In the genomic region with DNA sequence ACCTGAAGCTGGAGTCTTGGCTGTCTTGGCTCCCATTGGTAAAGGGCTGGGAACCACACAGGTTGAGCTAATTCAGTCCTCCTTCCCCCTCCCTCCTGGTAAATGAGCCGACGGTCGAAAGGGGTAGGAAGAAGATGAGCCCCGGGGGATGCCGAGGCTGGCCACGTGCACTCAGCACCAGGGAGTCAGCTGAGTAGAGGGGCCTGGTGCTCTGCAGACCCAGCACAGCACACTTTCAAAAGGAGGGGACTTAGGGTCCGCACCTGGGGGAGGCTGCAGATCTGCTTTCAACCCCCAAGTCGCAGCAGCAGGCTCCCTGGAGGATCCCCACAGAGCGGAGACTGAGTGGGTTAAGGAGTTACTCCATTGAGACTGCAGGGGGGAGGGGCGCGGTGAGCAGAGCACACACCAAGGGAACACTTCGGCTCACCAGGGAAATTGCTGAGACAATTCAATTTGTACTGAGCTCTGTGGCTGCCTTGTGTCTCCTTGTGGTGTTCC, we compare ENCODE assay signal across 8 mouse cellular contexts. TPM values are rescaled to one million over a fixed set of nuclear protein-coding genes. Genes with fewer than 3 reads are reported as not detected.
A peak's percentile ranks its signal among the peaks of the same experiment; 100 is the strongest.
DNase-seq lines count a peak whose midpoint lies in the region; ATAC-seq and TF ChIP-seq lines count a peak whose summit lies in the region.

No protein-coding gene starts in this region.

- 0 out of 2 replicates have a peak, but pooled peaks have one; percentile 17 for TF ChIP-seq CTCF in intestine, postnatal 0 days (IDR thresholded peaks at IDR 0.05; ENCODE audit: low read depth)

- 0 out of 2 replicates have a peak, but pooled peaks cover 6% of the 10 kb centered on the region for H3K4me1 ChIP-seq in intestine, postnatal 0 days (replicated peaks; ENCODE audit: control insufficient read depth, insufficient read depth, low read length)
- peaks cover 43% of the 10 kb centered on the region for H3K4me1 ChIP-seq in stomach, embryonic 15.5 days

- H3K9ac ChIP-seq in intestine, postnatal 0 days (ENCODE audit: low read depth, low read length): no peak overlapping the region
- H3K9ac ChIP-seq in stomach, embryonic 15.5 days: no peak overlapping the region

- no peak overlapping the region for H3K4me2 ChIP-seq in intestine, postnatal 0 days (replicated peaks; ENCODE audit: low read depth)
- H3K4me2 ChIP-seq in stomach, embryonic 15.5 days: peak overlapping the region; percentile 92

- peak; percentile 31 for DNase-seq in adrenal gland, postnatal 14 days
- DNase-seq in adrenal gland, postnatal 36 days: no peak
- DNase-seq in right cerebral cortex, adult 18-20 months: peak; percentile 43
- DNase-seq in right cerebral cortex, postnatal 25 days: no peak
- DNase-seq in gastrocnemius, adult 8-10 months (ENCODE audit: low spot score in 2 of 2): no peak
- DNase-seq in left cerebral cortex, postnatal 36 days (ENCODE audit: low spot score in 2 of 2): no peak

- no peaks in the 10 kb centered on the region for H3K9me3 ChIP-seq in intestine, postnatal 0 days (ENCODE audit: control insufficient read depth)
- H3K9me3 ChIP-seq in stomach, embryonic 15.5 days: no peaks in the 10 kb centered on the region

- no peaks in the 10 kb centered on the region for H3K36me3 ChIP-seq in intestine, postnatal 0 days (ENCODE audit: control insufficient read depth, insufficient read depth)
- no peaks in the 10 kb centered on the region for H3K36me3 ChIP-seq in stomach, embryonic 15.5 days

- no peak overlapping the region for H3K4me3 ChIP-seq in intestine, postnatal 0 days (ENCODE audit: low read depth, low read length)
- no peak overlapping the region for H3K4me3 ChIP-seq in stomach, embryonic 15.5 days (replicated peaks)

- 41% methylated on average over 12 of the region's 12 CpGs for WGBS in intestine, postnatal 0 days
- whole genome bisulfite sequencing in stomach, embryonic 15.5 days: 11% methylated on average over 12 of the region's 12 CpGs

- H3K27ac ChIP-seq in intestine, postnatal 0 days (ENCODE audit: low read depth, low read length): no peak overlapping the region
- H3K27ac ChIP-seq in stomach, embryonic 15.5 days: no peak overlapping the region

- ATAC-seq in intestine, postnatal 0 days: no peak
- ATAC-seq in stomach, embryonic 15.5 days (ENCODE audit: insufficient read depth, low FRiP score, low read depth): no peak

- no peaks in the 10 kb centered on the region for H3K27me3 ChIP-seq in intestine, postnatal 0 days (replicated peaks; ENCODE audit: control insufficient read depth, insufficient read depth, low read length)
- H3K27me3 ChIP-seq in stomach, embryonic 15.5 days (replicated peaks): no peaks in the 10 kb centered on the region

- intact Hi-C loops in left cerebral cortex, postnatal 36 days (cut with DNase I): loop anchor here (5.0 kb wide), 1 partner anchor 55 kb away; a partner anchor contains a TSS

RNA-seq across cellular contexts. Expression of a gene that starts 2.2 kb away (rescaled TPM):
- 21.6 and 23.0 TPM in 2 replicates for total RNA-seq in adrenal gland, postnatal 14 days (2021)
- 10 to 100 TPM; 21.6 to 28.8 TPM for total RNA-seq in adrenal gland, postnatal 36 days (2021)
- polyA plus RNA-seq in intestine, postnatal 0 days (2015; fragmentation: Nextera tagmentation; extraction: Ambion mirVana): 10.1 and 12.0 TPM in 2 replicates
- polyA plus RNA-seq in stomach, embryonic 15.5 days (2015; fragmentation: Nextera tagmentation; extraction: Ambion mirVana): 7.3 and 7.9 TPM in 2 replicates
- 10 to 100 TPM; 41.1 to 49.4 (median 43.5) TPM for total RNA-seq in gastrocnemius, adult 8-10 months (2022)
- total RNA-seq in left cerebral cortex, postnatal 36 days (2021): 10 to 100 TPM; 75.2 to 77.4 TPM

RNA-seq across cellular contexts. Expression of a gene that starts 28.7 kb away (rescaled TPM):
- 0.67 and 0.79 TPM in 2 replicates for total RNA-seq in adrenal gland, postnatal 14 days (2021)
- total RNA-seq in adrenal gland, postnatal 36 days (2021): under 1 TPM; 0.76 to 0.86 TPM
- polyA plus RNA-seq in intestine, postnatal 0 days (2015; fragmentation: Nextera tagmentation; extraction: Ambion mirVana): 0.20 TPM in 2 replicates
- polyA plus RNA-seq in stomach, embryonic 15.5 days (2015; fragmentation: Nextera tagmentation; extraction: Ambion mirVana): 0.87 and 0.88 TPM in 2 replicates
- under 1 TPM; 0.44 to 0.74 (median 0.69) TPM for total RNA-seq in gastrocnemius, adult 8-10 months (2022)
- total RNA-seq in left cerebral cortex, postnatal 36 days (2021): 1 to 10 TPM; 7.8 to 8.1 TPM

RNA-seq across cellular contexts. Expression of a gene that starts 56.8 kb away (rescaled TPM):
- 1.7 and 2.0 TPM in 2 replicates for total RNA-seq in adrenal gland, postnatal 14 days (2021)
- total RNA-seq in adrenal gland, postnatal 36 days (2021): 1 to 10 TPM in 1 of 2 experiments, under 1 TPM in 1; 0.99 to 2.0 TPM
- 0.85 and 0.86 TPM in 2 replicates for polyA plus RNA-seq in intestine, postnatal 0 days (2015; fragmentation: Nextera tagmentation; extraction: Ambion mirVana)
- 7.4 and 8.4 TPM in 2 replicates for polyA plus RNA-seq in stomach, embryonic 15.5 days (2015; fragmentation: Nextera tagmentation; extraction: Ambion mirVana)
- total RNA-seq in gastrocnemius, adult 8-10 months (2022): under 1 TPM; 0.13 to 0.44 (median 0.19) TPM
- total RNA-seq in left cerebral cortex, postnatal 36 days (2021): 100 to 1,000 TPM; 293 to 297 TPM

Comparison
In these comparisons a context has a peak if more than half of its experiments do, and no peak if none do; other contexts are left out.
1. DNase-seq: peak in adrenal gland, postnatal 14 days (single experiment) and right cerebral cortex, adult 18-20 months (single experiment); none in adrenal gland, postnatal 36 days (0 of 2), right cerebral cortex, postnatal 25 days (single experiment), gastrocnemius, adult 8-10 months (0 of 2) and left cerebral cortex, postnatal 36 days (0 of 2).
2. RNA of a gene that starts 56.8 kb away (total RNA-seq): 293 to 297 TPM in left cerebral cortex, postnatal 36 days; 0.99 to 2.0 TPM in adrenal gland, postnatal 36 days, 1.7 to 2.0 TPM in adrenal gland, postnatal 14 days and 0.13 to 0.44 TPM in gastrocnemius, adult 8-10 months; every median in the first group is over 10 times any median in the second.